Mouse (Mus musculus) left cerebral cortex, adult 2 months (tissue): ENCODE measurements around the gene Sntb2. TPM values are rescaled to one million over a fixed set of nuclear protein-coding genes. Genes with fewer than 3 reads are reported as not detected.

ENCODE experiments used
- DNase-seq, 2 experiments: peaks; one replicate each; pipeline ENCODE4 v3.0.0; 2021 to 2022; ENCODE audit warnings: low spot score in 2 of 2, mixed read lengths in 1 of 2; ENCODE audit errors: extremely low spot score in 1 of 2
- H3K27ac ChIP-seq: fragments of 200-600 bp; 2 replicates; pipeline ENCODE4 v1.8.1; 2022
- H3K4me3 ChIP-seq: fragments of 200-600 bp; 2 replicates; pipeline ENCODE4 v1.8.1; 2022
- CTCF ChIP-seq: fragments of 200-600 bp; IDR thresholded peaks from 2 replicates; pipeline ENCODE4 v1.8.1; 2022; ENCODE audit warnings: antibody characterized with exemption, mild to moderate bottlenecking, moderate library complexity
- intact Hi-C: fragments of 180-260 bp; cut with DNase I; formaldehyde crosslinking; loops from one replicate; pipeline ENCODE4 v1.15.1; 2025
- long read RNA-seq, 2 experiments: library from polyadenylated mRNA; stranded (forward); transcript quantifications; one replicate each; pipeline ENCODE4 v2.0.0; 2021; ENCODE audit warnings: borderline mapping rate in 2 of 2
- total RNA-seq, 2 experiments: library from RNA; stranded (reverse); gene quantifications; 2 replicates each; pipeline ENCODE4 v1.2.3; 2021

Gene Sntb2
- 10 to 100 TPM; 20.2 to 26.5 TPM for total RNA-seq
- long read RNA-seq, experiment 1, full-length matches to known transcripts, result 5 of 6 reads
- long read RNA-seq, experiment 1, partial matches to known transcripts, result 0 of 6 reads
- long read RNA-seq, experiment 1, other reads (novel, unspliced or antisense), result 1 of 6 reads
- long read RNA-seq, experiment 2, full-length matches to known transcripts, result 6 of 10 reads
- long read RNA-seq, experiment 2, partial matches to known transcripts, result 0 of 10 reads
- long read RNA-seq, experiment 2, other reads (novel, unspliced or antisense), result 4 of 10 reads

GRCm38 (mm10) chr8:106935324-106935869 is at the start of gene Sntb2:
Gene Sntb2, plus strand, starts transcription at chr8:106935750.
- DNase-seq, result peak; percentile 87 to 88
- intact Hi-C loops, result loop anchor here (5.0 kb wide), 1 partner anchor 47 kb away; no protein-coding TSS in a partner anchor
- no peak; the same call in 1 of the 2 replicates for TF ChIP-seq CTCF
- Histone ChIP-seq H3K27ac (peak within 1 kb of the TSS; percentile 93), H3K4me3 (peak within 1 kb of the TSS; percentile 78)

DNA sequence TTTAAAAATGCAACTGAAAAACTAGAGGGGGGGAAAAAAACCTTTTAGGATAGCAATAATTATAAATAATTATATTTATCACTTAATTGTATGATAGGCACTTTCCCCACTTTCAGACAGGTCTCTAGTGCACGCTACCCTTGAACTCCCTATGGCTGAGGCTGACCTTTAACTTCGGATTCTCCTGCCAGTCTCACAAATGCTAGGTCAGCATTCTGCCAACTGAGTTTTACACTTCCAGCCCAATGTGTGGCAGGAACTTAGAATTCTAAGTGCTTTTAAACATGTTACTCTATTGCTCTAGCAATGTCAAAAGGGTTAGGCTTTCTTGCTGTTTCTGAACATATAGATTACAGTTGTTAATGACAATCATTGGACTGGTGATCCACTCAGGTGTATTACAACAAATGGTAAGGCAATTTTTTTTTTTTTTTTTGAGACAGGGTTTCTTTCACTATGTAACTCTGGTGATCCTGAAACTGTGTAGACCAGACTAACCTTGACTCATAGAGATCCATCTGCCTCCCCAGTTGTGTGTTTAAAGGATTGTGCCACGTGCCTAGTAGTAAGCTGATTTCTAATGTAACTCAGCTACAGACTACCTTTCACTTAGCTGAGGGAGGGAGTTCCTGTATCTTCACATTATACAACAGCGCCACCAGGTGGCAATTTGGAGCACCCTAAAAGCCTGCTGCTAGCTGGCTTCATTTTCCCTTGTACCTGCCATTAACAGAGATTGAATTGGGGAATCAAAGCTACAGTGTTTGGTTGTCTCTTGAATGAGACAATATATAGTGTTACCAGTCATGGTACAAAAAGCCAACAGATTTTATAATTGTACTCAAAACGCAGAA is 48.0 kb upstream of the Sntb2 start:
- Histone ChIP-seq H3K27ac (no peak overlapping the region), H3K4me3 (no peak overlapping the region)
- intact Hi-C loops, result loop anchor here (1.0 to 10.0 kb wide), 3 partner anchors 169 to 473 kb away; partner anchors contain the start of gene Zfp90
- TF ChIP-seq CTCF, result peak; percentile 91
- DNase-seq, result peak; percentile 68 to 73

- Histone ChIP-seq H3K4me3 (no peak overlapping the region), H3K27ac (no peak overlapping the region)
- no peak for DNase-seq
- TF ChIP-seq CTCF, result no peak
- intact Hi-C loops, result loop anchor here (1.0 to 10.0 kb wide), 3 partner anchors 171 to 474 kb away; partner anchors contain the start of gene Zfp90
Observed at GRCm38 (mm10) chr8:106888803-106889202, 46.7 kb upstream of the Sntb2 start.

- Histone ChIP-seq H3K4me3 (peak overlapping the region; percentile 71), H3K27ac (no peak overlapping the region)
- no peak for TF ChIP-seq CTCF
- DNase-seq, result no peak
- intact Hi-C loops, result no loop called here
Observed at GRCm38 (mm10) chr8:106892210-106892805, 43.2 kb upstream of the Sntb2 start.

DNA sequence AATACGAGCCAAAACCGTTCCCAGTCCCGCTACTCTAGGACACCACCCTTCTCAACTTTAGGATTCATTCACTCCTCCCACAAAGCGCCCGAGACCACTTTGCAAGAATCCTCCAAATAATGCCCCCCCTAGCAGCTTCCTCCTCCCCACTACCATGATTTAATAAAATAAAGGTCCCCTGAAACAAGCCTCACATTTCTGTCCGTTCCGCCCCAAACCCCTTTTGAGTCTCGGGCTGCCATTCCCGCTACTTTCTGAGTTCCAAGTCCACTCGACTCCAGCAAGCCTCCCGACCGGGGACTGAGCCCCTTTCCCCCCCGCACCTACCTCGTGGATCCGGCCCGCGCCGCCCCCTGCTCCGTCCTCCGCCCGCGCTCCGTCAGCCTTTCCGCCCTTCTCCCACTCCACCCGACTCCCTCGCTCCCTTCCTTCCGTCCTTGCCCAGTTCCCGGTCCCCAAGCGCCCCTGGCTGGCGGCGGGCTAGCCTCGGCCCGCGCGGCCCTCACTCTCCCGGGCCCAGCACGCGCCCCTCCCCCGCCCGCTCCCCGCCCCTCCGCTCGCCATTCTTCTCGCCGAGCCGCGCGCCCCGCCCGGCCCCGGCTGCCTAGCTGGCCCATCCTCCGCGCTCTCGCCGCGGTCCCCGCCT is 42.6 kb upstream of the Sntb2 start:
- peak overlapping the region; percentile 67 for H3K27ac ChIP-seq
- DNase-seq, result peak in 1 of 2 experiments; percentile 28
- intact Hi-C loops, result loop anchor here (1.0 kb wide), 1 partner anchor 163 kb away; the partner anchor contains the start of genes Cog8 and Nip7
- TF ChIP-seq CTCF, result no peak
- peak overlapping the region; percentile 71 for H3K4me3 ChIP-seq

DNA sequence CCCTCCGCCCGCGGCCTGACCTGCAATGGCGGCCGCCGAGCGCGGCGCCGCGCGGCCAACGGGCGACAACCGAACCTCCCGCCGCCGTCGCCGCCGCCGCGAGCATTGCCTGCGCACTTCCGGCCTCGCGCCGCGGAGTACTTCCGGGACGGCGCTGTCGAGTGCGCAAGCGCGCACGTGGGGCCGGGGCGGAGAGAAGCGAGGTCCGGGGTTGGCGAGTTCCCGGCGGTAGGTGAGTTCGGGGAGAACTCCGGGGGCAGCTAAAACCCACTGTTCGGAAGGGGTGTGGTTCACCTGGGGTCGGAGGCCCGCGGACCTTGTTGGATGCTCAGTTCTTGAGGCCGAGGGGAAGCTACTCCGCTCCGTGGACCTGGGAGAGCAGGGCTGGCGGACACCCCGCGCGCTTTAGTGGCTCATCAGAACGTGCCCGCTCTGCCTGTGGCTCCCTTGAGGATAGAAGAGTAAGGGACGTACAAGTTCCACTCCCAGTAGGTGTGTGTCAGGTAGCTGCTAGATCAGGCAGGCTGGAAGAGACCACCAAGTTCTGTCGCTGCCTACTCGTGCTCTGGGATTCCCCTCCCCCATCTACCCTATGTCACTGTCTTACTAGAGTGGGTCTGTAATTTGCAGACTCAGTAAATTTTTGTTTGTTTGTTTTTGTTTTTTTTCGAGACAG is 41.9 kb upstream of the Sntb2 start, which contains the start of gene Utp4:
Gene Utp4 (plus strand): TSS at position 156 of the 676 bp plus-strand sequence.
- Histone ChIP-seq H3K27ac (peak within 1 kb of the TSS; percentile 67), H3K4me3 (peak within 1 kb of the TSS; percentile 71)
- intact Hi-C loops, result loop anchor here (1.0 kb wide), 1 partner anchor 163 kb away; the partner anchor contains the start of genes Cog8 and Nip7
- no peak for TF ChIP-seq CTCF
- peak; percentile 85 to 86 for DNase-seq

DNA sequence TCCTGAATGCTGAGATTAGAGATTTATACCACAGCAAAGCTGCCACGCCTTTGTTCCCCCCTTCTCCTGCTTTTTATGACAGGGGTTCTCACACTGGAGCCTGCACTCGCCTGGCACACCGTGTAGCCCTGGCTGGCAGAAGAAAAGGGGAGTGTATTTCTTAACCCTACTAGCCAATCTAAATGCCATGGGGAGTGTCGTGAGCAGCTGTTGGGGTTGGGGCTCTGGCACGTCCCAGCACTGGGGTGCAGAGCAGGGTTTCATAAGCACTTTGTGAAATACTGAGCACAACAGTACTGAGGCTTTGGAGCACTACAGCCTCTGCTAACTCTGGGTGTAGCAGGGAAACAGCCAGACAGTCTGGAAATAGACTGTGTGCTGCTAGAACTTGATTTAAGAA is 36.1 kb upstream of the Sntb2 start:
- Histone ChIP-seq H3K4me3 (no peak overlapping the region), H3K27ac (no peak overlapping the region)
- DNase-seq, result no peak
- intact Hi-C loops, result no loop called here
- no peak for TF ChIP-seq CTCF

DNA sequence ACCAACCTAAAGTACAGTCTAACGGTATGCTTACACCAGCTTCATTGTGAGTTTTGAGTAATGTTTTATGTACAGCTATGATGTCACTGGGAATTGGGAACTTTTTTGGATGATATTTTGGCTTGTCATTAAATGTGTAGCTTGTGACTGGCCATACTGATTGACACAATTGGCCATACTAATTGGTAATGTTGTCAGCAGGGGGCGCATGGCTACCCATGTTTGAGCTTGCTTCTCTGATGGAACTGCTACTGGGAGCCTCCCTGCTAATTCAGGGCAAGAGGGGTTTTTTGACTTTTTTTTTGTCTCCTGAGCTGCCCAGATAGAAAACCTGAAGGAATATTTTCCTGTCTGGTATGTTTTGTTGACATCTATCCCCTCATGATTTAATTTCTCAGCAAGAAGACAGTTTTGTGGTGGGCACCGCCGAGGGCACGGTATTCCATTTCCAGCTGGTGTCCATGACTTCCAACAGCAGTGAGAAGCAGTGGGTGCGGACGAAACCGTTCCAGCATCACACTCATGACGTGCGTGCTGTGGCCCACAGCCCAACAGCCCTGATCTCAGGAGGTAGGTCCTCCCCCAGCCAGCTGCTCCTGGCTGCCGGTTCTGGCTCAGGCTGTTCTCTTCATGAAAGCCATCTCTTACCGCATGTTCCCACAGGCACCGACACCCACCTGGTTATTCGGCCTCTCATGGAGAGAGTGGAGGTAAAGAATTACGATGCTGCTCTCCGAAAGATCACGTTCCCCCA is 29.6 kb upstream of the Sntb2 start:
- intact Hi-C loops, result loop anchor here (1.0 to 5.0 kb wide), 3 partner anchors 13 to 96 kb away; no protein-coding TSS in a partner anchor
- peak; percentile 60 for TF ChIP-seq CTCF
- Histone ChIP-seq H3K27ac (peak overlapping the region; percentile 68), H3K4me3 (no peak overlapping the region)
- peak; percentile 62 to 82 for DNase-seq

- no peak overlapping the region for H3K4me3 ChIP-seq
- TF ChIP-seq CTCF, result no peak
- intact Hi-C loops, result loop anchor here (1.0 to 5.0 kb wide), 3 partner anchors 13 to 96 kb away; no protein-coding TSS in a partner anchor
- DNase-seq, result no peak
- peak overlapping the region; percentile 68 for H3K27ac ChIP-seq
Observed at GRCm38 (mm10) chr8:106906635-106907034, 28.9 kb upstream of the Sntb2 start.
